Mouse (Mus musculus) 3134 (cell line): ENCODE data around the gene Obsl1.
A peak's percentile ranks its signal among the peaks of the same experiment; 100 is the strongest.

Source experiments
- DNase-seq: peaks from one replicate; pipeline ENCODE4 v3.0.0-alpha.2; 2011; ENCODE audit warnings: low spot score; ENCODE audit not compliant: insufficient read length; ENCODE audit errors: extremely low read depth

The Obsl1 gene

GRCm38 (mm10) chr1:75441471-75441996, 64.7 kb downstream of the Obsl1 start:
- DNase-seq: no peak

GRCm38 (mm10) chr1:75440661-75441060, 65.6 kb downstream of the Obsl1 start:
- DNase-seq: no peak

- no peak for DNase-seq
Measured at GRCm38 (mm10) chr1:75438782-75439181, 67.5 kb downstream of the Obsl1 start.

DNA sequence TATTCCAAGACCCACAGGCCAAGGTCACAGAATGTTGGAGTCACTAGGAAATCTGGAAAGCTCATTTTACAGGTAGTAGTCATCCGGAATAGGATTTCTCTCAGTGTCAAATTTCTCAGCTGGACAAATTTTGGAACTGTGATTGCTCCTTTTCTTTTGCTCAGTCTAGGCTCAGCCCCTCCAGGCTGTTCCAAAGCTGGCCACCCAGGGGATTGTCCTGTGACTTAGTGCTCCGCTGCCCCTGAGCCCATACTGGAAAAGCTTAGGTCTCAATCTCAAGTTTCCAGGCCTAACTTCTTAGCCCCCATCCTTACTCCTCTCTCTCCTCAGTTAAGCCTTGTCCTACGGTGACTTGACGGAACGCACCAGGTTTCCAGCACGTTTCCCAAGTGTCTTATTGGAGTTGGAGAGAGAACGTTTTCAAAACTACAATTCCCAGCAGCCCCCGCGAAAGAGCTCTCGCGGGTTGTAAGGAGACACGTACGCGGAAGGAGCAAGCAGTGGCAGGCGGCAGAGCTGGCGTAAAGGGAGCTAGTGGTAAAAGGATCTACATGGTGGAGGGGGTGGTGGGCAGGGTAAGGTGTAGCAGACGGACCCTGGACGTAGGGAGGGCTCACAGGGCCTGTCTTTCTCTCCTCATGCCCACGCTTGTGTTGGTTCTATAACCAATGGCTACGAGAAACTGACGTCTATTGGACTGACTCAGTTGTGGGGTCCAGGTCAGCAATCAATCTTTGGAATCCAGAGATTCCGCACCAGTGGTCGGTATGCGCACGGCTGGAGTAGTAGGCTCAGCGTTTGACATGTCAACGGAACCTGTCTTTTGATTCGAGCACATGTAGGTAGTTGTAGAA, 70.5 kb downstream of the Obsl1 start, which contains the start of gene Gmppa:
TSS of gene Gmppa (plus strand) at position 456 of the 854 bp plus-strand sequence.
- DNase-seq: peak; percentile 80
